Mouse (Mus musculus): ENCODE measurements around the gene Ttc29.

Ttc29 gene

DNA sequence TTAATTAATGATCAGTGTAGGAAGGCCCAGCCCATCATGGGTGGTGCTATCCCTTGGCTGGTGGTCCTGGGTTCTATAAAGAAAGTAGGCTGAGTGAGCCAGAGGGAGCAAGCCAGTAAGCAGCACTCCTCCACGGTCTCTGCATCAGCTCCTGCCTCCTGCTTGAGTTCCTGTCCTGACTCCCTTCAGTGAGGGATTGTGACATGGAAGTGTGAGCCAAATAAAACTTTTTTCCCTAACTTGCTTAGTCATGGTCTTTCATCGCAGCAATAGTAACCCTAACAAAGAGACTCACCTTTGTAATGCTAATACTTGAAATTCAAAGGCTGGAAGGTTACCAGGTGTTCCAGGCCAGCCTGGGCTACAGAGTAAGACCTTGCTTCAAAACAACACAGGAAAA is 71.7 kb downstream of the Ttc29 start:
- no peak for DNase-seq

DNA sequence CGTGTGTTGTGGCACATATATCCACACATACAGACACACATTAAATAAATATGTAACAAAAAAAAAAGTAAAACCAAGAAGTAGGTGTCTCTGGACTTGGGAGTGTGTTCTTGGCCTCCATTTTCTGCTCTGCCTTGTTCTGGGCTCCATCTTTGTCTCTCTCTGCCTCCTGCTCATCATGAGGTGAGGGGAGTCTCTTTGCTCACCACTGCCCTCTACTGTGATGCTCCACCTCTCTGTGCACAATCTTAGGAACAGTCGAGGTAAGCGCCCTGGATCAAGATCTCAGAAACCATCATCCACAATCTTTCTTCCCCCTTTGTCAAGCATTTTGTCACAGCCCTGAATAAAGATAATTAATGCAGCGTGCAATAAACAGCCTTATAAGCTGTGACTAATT is 72.3 kb downstream of the Ttc29 start:
- DNase-seq: no peak

DNA sequence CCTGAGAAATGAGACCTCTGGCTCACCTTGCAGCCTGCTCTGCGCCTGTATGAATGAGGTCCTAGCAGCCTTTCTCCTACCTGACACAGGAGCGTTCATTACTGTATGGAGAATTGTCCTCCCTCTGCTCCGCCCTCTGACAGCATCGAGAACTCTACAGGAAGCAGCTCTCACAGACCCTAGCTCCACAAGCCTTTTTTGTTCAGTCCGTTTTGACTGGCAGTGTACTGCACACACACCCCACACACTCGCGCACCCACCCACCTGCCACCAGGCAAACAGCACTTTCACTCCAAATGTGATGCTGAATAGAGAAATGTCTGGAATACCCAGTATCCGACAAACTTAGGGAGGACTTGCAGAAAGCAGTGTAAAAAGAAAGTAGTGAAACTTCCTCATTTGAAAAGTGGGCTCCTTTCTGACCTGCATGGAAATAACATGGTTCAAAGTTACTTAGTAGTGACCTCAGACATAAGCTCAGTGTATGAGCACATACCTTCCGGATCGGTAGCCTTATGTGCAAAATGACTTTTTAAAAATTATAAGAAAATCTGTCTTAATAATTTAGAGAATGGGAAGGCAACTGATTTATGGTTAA is 76.4 kb downstream of the Ttc29 start:
- DNase-seq: no peak

- no peak for DNase-seq
Observed at GRCm38 (mm10) chr8:78290274-78290673, 77.2 kb downstream of the Ttc29 start.

DNA sequence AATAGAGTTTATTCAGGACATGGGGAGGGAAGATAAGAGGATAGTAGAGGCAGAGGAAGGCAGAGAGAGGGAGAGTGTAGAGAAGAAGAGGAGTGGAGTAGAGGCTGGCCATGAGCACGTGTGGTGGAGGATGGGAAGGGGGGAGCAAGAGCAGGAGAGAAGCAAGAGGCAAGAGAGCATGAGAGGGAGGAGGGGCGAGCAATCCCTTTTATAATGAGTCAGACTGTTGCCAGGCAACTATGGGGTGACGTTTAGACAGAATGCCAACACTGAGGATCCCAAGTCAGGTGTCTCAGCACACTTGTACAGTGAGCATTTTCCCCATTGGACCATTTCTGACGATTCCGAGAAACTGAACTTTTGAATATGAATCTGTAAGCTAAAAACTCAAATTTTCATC is 82.4 kb downstream of the Ttc29 start:
- DNase-seq: no peak

- DNase-seq: no peak
Observed at GRCm38 (mm10) chr8:78303579-78303978, 90.5 kb downstream of the Ttc29 start.

- no peak for DNase-seq
Observed at GRCm38 (mm10) chr8:78306604-78307003, 93.5 kb downstream of the Ttc29 start.

DNA sequence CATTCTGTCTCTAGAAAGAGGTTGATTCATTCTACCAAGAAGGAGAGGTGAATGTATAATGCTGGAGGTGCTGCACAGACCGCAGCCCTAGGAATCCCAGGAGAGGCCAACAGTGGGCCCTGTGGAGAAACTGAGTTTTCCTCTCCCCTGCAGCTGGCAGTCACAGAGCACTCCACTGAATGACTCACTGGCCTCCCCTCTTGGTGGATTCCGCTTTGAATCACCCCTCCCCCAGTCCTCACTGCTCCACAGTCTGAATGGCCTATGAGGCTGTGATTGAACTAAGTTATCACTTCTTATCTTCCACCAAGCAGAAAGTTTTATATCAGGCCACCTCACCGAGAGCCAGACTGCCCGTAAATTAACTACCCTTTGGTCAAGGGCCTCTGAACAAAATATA is 94.0 kb downstream of the Ttc29 start:
- DNase-seq: no peak

DNA sequence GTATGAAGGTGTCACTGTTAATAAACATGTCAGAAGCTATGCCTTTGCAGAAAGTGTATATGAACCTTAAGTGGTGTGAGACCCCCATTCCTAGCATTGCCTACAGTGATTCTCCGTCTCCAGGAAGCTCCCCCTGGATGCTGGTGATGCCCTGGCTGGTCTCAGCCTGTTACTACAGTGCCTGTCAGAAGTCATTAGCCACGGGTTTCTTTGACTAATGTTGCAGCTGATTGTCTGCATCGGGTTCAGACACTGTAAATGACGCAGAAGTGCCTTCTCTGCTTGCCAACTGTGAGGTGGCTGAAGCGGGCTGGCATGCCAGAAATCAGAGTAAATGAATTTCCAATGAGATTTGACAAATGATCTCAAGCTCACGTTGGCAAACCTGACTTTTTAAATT is 96.4 kb downstream of the Ttc29 start:
- no peak for DNase-seq

DNA sequence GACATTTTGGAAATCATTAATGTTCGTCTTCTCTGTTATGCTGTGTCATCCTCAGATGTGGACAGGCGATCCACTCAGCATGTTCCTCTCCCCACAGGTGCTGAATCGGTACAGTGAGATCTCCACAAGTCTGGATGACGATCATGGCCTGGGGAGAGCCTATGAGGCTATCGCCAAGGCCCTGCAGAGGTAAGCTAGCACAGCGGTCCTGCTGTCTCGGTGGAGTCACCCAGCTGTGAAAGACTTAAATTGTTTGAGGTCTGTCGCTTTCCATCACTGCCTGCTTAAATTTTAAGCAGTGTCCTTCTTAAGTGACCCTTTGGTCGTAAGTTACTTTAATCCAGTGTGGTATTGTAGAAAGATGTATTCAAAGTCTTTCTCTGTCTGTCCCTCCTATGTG is 102.5 kb downstream of the Ttc29 start:
- no peak for DNase-seq

GRCm38 (mm10) chr8:78317666-78318065 is 104.6 kb downstream of the Ttc29 start:
- DNase-seq: no peak

- no peak for DNase-seq
Observed at GRCm38 (mm10) chr8:78323391-78323790, 110.3 kb downstream of the Ttc29 start.

DNA sequence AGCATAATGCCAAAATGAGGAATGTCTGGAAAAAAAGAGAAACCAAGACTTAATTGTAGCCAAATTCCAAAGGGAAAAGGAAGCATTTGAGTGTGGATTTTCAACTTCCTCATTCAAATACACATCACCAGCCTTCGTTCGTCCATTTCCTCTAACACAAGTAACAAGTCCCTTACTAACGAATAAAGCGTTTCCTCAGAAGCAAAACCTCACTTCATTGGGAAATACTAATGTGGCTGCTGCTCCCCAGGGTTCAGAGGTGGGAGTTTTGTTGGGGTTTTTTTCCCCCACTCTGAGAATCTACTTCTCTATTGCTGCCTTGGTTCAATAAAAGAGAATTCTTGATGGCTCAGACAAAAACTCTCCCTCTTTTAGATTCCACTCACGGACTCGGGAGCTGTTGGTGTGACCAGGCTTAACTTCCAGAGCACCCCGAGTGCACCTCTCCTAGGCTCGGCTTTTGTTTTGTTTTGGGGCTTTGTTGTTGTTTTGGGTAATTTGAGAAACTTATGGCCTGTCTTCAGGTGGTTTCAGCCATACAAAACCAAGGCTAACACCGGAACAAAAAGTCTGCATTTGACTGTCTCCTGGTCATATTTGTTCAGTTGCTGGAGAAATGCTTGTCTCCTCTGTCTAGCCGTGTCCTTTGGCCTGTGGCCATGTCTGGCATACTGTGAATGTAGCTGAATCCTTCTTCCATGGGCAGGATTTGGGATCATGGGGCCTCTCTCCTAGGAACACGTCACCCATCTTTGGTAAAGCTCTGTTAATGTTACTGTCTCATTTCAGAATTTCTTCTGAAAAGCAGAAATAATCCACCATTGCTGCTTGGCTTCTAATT is 127.8 kb downstream of the Ttc29 start:
- DNase-seq: no peak

GRCm38 (mm10) chr8:78342151-78342550 is 129.1 kb downstream of the Ttc29 start:
- no peak for DNase-seq

GRCm38 (mm10) chr8:78344006-78344405 is 130.9 kb downstream of the Ttc29 start:
- no peak for DNase-seq

DNA sequence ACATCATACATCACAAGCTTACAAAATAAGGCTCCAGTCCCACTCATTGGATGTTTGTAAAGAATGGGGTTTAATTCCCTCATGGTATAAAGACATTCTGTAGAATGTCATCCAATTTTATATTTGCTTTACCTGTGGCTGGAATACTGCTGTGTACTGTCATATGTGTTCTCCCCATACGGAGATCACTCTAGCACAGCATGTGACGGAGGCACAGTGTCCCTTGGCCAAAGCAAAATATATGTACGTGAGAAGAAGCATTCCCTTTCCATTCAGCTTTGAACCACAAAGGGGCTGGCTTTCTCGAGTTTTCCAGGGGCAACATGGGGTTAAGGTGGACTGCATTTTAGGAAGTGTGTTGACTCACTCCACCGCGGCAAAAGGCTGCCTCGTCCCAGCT is 132.6 kb downstream of the Ttc29 start:
- no peak for DNase-seq

DNA sequence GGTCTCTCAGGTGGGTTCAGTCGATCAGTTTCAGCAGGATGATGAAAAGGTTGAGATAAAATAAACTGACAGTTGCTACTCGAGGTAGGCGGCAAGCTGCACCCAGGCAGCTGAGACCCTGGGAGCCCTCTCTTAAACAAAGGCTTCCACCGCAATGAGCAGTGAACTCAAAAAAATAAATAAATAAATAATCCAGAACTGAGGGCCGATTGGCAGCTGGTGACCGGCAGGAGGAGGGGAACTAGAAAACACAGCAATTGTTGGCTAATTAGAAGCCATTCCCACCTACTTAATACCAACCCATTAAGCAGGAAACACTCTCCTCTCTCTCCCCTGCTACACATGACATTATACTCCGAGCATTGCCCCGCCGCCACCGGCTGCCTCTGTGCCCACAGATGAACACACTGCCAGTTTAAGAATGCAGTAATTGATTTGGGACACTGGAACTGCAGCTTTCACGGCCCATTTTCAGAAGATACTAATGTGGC is 133.1 kb downstream of the Ttc29 start:
- DNase-seq: no peak

- no peak for DNase-seq
Observed at GRCm38 (mm10) chr8:78353902-78354301, 140.8 kb downstream of the Ttc29 start.

DNA sequence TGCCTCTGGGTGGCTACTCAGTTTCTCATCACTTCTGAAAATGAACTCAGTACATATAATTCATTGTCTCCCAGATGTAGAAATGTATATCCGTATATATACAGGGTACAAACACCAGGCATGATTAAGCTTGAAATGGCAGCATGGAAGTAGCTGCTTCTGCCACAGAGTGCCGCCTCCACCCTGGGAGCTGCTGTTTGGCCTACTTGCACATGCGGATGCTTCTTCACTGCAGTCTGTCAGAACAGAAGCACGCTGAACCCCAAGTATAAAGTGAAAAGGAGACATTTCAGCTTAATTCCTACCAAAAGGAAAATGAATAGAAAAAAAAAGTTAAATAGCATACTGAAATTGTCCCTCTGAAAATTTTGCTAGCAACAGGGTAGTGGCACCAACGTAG is 141.7 kb downstream of the Ttc29 start:
- no peak for DNase-seq

DNA sequence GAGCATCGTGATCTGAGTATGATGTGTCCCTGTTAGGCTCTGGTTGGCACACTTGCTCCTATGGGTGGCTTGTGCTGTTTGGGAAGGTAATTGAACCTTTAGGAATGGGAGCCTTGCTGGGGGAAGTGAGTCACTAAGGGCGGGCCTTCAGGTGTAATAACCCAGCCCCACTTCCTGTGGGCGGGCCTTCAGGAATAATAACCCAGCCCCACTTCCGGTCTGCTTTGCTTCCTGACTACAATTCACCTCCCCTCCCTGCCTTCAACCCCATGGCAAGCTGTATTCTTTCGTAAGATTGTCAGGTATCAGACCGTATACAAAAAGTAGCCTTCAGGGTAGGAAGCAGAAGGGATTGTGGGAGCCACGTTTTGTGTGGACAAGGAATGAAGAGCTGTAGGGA is 177.7 kb downstream of the Ttc29 start:
- no peak for DNase-seq

DNA sequence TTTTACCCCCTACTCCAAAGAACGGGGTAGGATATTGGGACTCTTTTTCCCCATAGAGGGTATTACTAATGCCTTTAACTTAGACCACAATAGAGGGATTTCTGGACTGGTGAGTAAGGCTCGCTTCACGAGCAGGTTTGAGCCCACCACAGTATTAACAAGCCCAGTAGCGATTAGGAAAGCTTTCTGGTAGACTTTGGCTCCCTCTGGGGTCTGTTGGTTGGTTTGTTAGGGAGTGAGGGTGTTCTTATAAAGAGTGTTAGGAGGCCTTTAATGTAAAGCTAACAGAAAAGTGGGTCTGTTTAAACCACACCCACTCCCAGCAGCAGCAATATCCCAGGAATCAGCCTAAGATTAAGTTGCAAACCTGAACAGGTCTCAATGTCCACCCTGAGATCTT is 206.2 kb downstream of the Ttc29 start:
- DNase-seq: no peak

DNA sequence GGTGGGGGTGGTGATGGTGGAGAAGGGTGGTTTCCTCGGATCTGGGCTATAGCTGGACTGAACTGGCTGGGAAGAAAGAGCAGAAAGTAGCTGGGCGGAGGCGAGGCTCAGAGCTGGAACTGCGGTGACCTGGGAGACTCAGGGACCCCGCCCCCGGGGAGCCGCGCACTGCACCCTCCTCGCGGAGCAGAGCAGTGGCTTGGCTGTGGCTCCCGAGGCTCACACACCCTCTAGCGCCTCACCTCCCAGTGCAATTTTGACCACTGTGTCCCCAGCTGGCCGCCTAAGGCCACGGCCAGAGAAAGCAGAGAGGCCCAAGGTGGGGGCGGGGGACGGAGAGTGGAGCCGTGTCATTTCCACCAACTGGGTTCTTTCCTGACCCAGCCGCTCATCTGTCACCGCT is 207.0 kb downstream of the Ttc29 start:
- DNase-seq: no peak

DNA sequence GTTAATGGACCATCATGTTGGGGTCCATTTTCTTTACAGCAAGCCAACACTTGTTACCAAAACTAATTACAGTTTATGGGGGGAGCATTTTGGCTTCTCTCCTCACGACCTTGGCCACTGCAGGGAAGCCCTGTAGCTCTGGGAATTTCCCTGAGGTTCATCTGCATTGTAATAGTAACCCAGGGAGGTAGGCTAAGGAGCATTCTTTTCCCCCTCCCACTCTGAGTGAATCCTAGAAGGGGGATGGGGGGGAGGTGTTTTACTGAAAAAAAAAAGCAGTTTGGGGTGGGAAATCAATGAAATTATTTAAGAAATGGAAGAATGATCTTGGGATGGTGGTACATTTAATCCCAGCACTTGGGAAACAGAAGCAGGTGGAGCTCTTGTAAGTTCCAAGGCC is 210.8 kb downstream of the Ttc29 start:
- no peak for DNase-seq

- no peak for DNase-seq
Observed at GRCm38 (mm10) chr8:78426455-78426854, 213.4 kb downstream of the Ttc29 start.
